Mouse (Mus musculus): Measurements from ENCODE around the gene Grasp. TPM values are rescaled to one million over a fixed set of nuclear protein-coding genes. Genes with fewer than 3 reads are reported as not detected.
A peak's percentile ranks its signal among the peaks of the same experiment; 100 is the strongest.

The Grasp gene
- total RNA-seq, 1 experiment from 2014 or later, result 0.81 TPM

DNA sequence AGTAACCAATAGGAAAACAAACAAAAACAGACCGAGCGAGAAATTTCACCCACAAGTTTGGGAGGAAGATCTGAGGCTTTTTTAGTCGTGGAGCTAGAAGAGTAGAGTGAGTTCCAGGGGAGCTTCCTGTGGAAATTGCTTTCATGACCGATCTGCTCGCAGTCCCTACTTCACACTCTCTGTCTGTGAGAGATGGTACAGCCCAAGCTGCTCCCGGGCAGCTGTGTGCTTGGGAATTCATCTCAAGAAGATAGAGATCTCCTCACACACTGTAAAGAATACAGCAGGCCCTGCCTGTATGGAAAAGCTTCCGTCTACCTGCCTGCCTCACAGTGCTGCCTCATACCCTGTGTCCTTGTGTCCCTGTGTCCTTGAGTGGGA is 31.7 kb upstream of the Grasp start:
- ATAC-seq (ENCODE audit: extremely low read depth, insufficient number of reproducible peaks, low FRiP score, poor library complexity, severe bottlenecking), result no peak

DNA sequence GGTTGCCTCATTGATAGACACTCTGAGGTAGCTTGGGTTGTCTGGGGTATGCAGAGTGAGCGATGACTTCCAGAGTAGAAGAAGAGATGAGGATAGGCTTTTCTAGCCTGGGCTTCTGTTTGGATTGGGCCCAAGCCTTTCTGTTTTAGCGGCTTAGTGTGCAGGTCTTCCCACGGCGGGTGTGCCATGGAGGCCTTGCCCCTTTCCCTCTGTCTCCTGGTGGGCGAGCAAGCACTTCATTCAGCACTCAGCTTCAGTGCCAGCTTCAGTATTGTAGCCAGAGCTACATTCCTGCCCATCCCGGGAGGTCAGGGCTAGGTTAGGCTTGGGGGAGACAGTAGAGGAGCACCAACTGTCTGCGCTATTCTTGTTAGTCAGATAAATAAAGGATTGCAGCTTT is 31.3 kb upstream of the Grasp start:
- no peak for ATAC-seq (ENCODE audit: extremely low read depth, insufficient number of reproducible peaks, low FRiP score, poor library complexity, severe bottlenecking)

DNA sequence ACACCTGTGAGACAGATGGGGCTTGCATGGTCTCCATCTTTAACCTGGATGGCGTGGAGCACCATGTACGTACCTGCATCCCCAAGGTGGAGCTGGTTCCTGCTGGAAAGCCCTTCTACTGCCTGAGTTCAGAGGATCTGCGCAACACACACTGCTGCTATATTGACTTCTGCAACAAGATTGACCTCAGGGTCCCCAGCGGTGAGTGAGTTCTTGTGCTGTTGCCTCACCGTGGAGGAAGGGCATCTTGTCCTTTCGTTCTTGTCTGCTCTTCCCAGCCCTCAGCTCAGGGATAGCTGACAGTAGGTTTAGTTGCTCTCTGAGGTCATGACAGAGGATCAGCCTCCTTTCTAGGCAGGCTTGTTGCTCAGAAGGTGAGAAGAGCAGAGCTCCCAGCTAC is 30.0 kb upstream of the Grasp start:
- ATAC-seq (ENCODE audit: extremely low read depth, insufficient number of reproducible peaks, low FRiP score, poor library complexity, severe bottlenecking), result no peak

DNA sequence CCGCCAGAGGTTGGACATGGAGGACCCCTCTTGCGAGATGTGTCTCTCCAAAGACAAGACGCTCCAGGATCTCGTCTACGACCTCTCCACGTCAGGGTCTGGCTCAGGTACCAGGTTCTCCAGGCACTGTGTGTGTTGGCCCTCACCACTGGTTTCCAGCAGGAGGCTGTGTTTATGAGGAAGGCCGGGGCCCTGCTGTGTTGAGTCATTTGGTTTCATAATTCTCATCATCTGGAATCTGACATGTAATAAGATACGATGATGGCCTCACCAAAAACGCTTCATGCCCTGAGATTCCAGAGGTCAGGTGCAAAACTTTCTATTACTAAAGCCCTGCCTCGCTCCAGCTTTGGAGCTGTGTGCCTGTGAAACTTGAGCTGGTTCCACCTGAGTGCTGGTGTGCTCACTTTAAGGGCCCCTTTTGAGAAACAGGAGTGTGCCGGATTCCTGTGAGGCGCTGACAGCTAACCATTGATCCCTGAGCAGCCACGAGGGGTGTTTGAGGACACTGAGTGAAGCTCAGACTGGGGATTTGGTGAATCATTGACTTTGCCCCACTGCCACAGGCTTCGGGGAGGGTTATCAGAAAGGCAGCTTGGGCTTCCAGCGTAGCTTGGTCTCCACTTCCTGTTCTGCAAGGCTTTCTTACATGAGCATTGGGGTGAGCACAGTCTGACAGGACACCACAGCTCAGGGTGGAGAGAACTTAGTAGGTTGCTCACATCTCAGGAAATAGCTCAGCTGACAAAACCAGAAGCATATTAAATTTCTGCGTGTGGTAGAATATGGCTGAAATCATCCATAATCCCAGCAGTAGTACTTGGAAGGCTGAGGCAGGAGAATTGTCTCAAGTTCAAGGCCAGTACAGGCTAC is 28.8 kb upstream of the Grasp start:
- ATAC-seq (ENCODE audit: extremely low read depth, insufficient number of reproducible peaks, low FRiP score, poor library complexity, severe bottlenecking), result no peak

DNA sequence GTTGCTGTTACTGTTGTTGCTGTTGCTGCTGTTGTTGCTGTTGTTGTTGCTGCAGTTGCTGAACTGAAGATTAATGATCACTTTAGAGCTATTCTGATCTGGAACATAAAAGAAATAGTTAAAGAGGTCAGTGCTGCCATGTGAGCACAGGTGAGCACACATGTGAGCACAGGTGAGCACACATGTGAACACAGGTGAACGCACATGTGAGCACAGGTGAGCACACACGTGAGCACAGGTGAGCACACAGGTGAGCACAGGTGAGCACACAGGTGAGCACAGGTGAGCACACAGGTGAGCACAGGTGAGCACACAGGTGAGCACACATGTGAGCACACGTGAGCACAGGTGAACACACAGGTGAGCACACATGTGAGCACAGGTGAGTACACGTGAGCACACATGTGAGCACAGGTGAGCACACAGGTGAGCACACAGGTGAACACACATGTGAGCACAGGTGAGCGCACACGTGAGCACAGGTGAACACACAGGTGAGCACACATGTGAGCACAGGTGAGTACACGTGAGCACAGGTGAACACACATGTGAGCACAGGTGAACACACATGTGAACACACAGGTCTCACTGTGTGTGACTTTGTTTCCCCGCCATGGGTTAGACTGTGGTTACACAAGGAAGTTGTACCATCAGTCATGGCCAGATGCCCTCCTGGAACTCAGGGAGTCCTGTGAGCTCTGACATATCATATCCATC is 27.8 kb upstream of the Grasp start:
- ATAC-seq (ENCODE audit: extremely low read depth, insufficient number of reproducible peaks, low FRiP score, poor library complexity, severe bottlenecking), result no peak

DNA sequence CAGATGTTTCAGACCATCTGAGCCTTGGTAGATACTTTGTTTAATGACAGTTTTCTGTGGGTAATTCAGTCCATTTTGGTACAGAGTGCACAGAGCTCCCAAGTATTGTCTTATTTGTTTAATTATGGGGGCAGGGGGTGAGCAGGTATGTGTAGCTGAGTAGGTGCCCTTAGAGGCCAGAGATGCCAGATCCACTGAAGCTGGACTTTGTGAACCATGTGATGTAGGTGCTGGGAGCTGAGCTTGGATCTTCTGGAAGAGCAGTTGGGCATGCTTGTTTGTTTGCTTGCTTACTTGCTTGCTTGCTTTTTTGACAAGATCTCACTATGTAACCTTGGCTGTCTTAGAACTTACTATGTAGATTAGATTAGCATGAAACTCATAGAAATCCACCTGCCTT is 27.0 kb upstream of the Grasp start:
- ATAC-seq (ENCODE audit: extremely low read depth, insufficient number of reproducible peaks, low FRiP score, poor library complexity, severe bottlenecking), result no peak

DNA sequence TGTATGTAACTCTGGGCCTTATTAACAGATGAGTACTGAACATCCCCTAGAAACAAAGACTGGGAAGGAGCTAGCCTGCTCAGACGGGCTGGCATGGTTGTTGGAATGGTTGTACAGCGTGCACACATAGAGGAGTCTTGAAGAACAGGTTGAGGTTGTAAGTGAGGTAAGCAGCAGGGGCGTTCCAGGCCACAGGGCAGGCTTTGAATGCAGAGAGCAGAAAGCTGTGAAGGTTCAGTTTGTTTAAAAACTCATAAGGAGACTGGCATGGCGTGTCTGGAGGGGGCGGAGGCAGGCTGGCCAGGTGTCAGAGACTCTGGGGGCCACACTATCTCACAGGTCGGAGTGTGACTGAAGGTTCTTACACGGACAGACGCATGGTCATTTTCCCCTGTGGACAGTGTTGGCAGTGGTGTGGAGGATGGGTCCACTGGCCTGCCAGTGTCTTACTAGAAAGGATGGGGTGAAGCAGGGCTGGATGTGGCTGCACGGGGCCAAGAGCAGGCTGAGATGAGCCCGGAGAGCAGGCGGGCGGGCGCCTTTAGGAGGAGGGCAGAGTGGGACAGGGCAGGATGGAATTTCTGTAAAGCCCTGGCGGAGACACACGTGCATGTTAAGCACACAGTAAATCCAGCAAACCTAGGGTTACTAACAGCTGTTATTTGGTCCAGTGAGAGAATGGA is 26.4 kb upstream of the Grasp start:
- no peak for ATAC-seq (ENCODE audit: extremely low read depth, insufficient number of reproducible peaks, low FRiP score, poor library complexity, severe bottlenecking)

DNA sequence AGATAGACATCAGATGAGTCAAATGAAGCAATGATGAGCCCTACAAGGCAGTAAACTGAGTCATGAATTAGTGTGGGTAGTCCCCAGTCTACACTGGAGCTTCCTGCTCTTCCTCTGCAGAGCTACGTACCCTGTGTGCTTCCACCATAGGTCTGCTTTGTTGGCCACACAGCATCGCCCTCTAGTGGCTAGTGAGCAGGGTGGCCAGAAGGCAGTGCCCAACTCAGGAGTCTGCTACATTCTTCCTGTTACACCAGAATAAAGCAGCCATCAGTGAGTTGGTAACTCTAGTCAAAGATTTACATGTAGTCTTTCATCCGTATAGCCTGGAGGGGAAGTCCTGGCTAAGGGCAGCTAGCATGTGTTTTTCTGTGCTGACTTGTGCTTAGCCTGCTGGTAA is 25.8 kb upstream of the Grasp start:
- peak; percentile 87 for ATAC-seq (ENCODE audit: extremely low read depth, insufficient number of reproducible peaks, low FRiP score, poor library complexity, severe bottlenecking)

DNA sequence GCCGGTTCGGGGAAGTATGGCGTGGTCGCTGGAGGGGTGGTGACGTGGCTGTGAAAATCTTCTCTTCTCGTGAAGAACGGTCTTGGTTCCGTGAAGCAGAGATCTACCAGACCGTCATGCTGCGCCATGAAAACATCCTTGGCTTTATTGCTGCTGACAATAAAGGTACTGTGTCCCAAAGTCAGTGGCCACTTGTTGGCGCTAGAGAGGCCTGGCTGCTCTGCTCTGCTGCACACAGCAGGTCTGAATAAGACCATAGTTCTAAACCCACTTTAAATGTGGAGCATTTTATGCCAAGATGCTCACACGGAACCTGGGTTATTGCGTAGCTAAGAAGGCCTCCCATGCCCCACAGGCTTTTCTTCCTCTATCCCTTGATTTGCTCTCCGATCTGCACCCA is 25.1 kb upstream of the Grasp start:
- ATAC-seq (ENCODE audit: extremely low read depth, insufficient number of reproducible peaks, low FRiP score, poor library complexity, severe bottlenecking), result no peak

DNA sequence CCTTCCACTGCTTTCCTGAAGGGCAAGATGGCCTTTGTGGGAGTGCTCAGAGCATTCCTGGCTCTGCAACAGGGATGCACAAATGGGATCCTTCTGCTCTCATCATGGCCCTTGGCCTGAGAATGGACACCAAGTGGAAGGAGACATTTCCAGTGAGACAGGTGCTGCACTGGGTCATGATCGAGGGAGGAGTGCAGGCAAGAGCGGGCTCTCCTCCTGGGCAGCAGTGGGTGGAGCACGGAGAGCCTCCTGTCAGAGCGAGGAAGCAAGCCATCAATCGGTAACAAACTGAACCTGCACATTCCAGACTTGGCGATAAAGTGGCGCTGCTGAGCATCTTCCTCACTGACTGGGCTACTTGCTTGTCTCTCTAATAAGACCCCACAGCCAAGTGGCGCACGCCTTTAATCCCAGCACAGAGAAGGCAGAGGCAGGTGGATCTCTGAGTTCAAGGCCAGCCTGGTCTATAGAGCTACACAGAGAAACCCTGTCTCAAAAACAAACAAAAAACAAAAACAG is 23.2 kb upstream of the Grasp start:
- ATAC-seq (ENCODE audit: extremely low read depth, insufficient number of reproducible peaks, low FRiP score, poor library complexity, severe bottlenecking), result no peak

DNA sequence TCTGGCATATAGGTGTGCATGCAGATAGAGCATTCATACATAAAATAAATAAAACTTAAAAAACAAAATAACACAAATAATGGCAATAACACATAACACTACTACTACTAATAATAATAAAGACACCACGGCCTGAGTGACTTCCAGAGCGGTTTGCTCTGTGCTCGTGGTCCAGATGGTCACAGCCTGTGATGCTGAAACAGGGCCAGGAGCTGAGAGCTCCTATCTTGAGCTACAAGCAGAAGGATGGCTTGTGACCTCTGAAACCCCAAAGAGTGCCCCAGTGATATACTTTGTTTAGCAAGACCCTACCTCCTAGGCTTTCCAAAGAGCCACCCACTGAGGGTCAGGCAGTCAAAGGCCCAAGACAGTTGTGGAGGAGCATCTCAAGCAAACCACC is 22.6 kb upstream of the Grasp start:
- ATAC-seq (ENCODE audit: extremely low read depth, insufficient number of reproducible peaks, low FRiP score, poor library complexity, severe bottlenecking), result no peak

DNA sequence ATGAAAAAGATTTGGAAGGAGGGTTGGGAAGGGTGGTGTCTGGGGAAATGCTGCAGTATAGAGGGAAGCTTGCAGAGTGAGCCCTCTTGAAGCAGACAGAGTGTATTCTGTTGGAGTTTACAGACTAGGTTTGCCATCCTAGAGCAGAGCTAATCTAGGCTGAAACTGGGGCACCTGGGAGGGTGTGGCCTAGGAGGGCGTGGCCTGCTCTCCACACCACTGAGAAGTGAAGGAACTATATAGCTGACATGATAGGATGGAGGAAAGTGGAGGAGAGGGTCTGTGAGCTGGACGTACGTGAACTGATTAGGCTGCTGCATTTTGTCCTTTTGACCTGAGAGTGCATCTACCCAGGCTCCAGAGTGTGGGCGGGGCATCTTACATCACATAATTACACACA is 20.3 kb upstream of the Grasp start:
- no peak for ATAC-seq (ENCODE audit: extremely low read depth, insufficient number of reproducible peaks, low FRiP score, poor library complexity, severe bottlenecking)

DNA sequence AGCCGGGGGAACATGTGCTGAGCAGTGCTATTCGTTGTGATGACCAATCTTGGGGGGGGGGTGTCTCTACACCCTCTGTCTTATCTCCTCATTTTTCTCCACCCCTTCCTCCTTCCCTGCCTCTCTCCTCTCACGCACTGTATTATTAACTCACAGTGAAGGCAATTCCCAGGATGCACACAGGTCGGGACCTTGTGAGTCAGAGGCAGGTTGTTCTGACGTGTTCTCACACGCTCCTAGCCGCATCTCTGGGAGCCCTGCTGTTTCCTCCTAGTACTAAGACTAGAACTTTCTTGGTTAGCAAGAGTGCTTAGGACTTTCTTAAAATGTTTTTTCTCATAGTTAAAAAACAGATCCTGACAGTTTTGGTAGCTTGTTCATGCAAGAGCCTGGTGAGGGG is 19.2 kb upstream of the Grasp start:
- no peak for ATAC-seq (ENCODE audit: extremely low read depth, insufficient number of reproducible peaks, low FRiP score, poor library complexity, severe bottlenecking)

DNA sequence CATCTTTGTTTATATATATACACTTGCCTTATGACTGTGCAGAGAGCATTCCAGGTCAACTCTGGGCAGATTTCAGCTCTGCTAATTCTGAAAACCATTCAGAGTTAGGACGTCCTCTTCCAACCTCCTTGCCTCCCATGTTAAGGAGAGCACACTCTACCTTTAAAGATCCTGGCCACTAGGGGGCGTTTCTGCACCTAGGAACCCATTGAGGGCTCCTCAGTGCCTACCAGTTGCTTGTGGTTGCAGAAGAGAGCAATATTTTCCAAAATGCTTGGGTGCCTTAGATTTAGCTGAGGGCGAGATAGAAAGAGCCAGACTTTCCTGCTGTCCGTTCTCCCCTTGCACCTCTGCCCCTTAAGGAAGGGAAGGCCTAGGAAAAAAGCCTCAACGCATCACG is 13.8 kb upstream of the Grasp start:
- ATAC-seq (ENCODE audit: extremely low read depth, insufficient number of reproducible peaks, low FRiP score, poor library complexity, severe bottlenecking), result peak; percentile 39; the same call in 1 of the 2 replicates

DNA sequence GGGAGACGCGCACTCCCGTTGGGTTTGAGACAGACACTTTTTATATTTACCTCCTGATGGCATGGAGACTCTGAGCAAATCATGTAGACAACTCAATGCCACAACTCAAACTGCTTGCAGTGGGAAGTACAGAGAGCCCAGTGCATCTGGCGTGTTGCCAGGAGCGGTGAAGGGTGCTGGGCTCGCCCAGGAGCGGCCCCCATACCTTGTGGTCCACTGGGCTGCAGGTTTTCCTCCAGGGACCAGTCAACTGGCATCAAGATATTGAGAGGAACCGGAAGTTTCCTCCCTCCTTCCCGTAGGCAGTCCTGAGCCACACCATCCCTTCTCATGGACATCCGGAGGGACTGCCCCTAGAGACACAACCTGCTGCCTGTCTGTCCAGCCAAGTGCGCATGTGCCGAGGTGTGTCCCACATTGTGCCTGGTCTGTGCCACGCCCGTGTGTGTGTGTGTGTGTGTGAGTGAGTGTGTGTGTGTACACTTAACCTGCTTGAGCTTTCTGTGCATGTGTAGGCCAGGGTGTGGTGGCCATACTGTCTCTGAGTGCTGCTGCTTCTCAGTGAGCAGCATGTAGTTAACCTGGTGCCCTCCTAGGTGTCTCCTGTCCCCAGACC is 12.9 kb upstream of the Grasp start:
- ATAC-seq (ENCODE audit: extremely low read depth, insufficient number of reproducible peaks, low FRiP score, poor library complexity, severe bottlenecking), result no peak

DNA sequence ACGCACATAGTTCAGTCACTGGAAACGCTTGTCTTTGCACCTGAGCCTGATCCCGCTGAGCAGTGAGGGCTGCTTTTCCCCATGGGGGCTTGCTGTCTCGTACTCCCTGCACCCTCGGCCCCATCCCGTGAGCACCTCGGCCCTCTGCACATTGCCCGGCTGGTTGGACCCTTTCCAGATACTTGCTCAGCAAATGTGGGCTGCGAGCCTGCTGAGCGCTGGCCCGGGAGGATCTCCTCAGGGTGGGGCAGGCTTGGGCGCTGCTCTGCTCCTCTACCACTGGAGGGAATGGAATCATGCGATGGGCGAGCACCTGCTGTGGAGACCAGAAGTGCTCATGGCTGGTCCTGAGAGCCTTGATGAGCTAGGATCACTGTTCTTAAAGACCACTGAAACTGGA is 11.6 kb upstream of the Grasp start:
- no peak for ATAC-seq (ENCODE audit: extremely low read depth, insufficient number of reproducible peaks, low FRiP score, poor library complexity, severe bottlenecking)

DNA sequence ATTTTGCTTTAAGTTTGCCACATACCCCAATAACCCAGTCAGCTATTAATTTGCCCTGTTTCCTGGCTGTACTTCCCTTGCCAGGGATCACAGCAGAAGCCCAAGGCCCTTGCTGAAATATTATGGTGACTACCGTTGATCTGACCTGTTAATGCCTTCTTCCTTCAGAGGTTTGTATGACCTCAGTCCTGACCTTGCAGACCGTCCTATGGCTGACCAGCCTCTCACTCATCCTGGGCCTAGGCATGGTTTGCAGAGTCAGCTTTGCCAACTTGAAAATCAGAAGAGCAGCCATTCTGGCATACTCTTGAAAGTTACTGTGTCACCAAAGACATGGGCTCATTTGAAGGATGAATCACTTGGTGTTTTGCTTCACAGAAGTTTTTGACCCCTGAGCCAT is 8.9 kb upstream of the Grasp start:
- no peak for ATAC-seq (ENCODE audit: extremely low read depth, insufficient number of reproducible peaks, low FRiP score, poor library complexity, severe bottlenecking)

DNA sequence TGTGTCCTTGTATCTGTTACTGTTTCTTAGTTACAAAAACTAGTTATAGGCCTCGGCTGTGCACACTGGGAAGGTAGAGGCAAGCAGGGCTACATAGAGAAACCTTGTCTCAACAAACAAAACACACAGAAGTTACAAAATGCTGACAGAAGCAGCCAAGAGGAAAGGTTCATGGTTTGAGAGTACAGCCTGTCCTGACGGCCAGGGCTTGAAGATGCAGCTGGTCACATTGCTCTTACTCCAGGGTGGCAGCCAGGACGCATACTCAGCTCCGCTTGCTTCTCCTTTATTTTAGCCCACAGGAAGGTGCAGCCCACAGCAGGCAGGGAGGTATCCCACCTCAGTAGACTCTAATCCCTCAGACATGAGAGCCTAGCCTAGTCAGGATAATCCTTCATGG is 8.0 kb upstream of the Grasp start:
- ATAC-seq (ENCODE audit: extremely low read depth, insufficient number of reproducible peaks, low FRiP score, poor library complexity, severe bottlenecking), result no peak

DNA sequence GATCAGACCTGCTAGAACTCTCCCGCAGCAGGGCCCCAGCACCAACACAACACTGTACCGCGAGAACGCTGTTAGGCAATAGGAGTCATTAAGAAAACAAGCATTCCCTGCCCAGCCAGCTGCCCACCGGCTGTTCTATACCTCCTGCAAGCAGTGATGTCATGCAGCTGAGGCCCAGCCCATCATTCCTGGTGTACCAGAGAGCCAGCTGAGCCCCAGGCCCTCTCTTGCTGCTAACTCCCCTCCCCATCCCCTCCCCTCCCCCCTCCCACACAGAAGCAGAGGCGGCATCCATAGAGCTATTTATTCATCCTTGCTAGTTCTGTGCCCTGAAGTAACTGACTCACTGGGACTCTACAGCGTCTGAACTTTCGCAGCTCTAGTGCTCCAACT is 3.1 kb upstream of the Grasp start:
- ATAC-seq (ENCODE audit: extremely low read depth, insufficient number of reproducible peaks, low FRiP score, poor library complexity, severe bottlenecking), result no peak

Data from neutrophil, adult 5-6 weeks (primary cell).